Mouse (Mus musculus) thymus, adult 2 months (tissue): ENCODE results near the gene Gramd2.

Source experiments
- CTCF ChIP-seq: fragments of 200-500 bp; IDR thresholded peaks from 2 replicates; pipeline ENCODE4 v1.5.1; 2012; ENCODE audit warnings: mild to moderate bottlenecking, control low read depth, low read length, moderate library complexity, borderline replicate concordance; ENCODE audit not compliant: control insufficient read depth, poor library complexity, insufficient read depth; ENCODE audit errors: extremely low read depth
- POLR2A ChIP-seq: fragments of 200-500 bp; IDR thresholded peaks from 2 replicates; pipeline ENCODE4 v1.6.1; 2012; ENCODE audit warnings: mild to moderate bottlenecking, low read length, control low read depth, moderate library complexity; ENCODE audit not compliant: control insufficient read depth, poor library complexity, insufficient read depth; ENCODE audit errors: extremely low read depth

DNA sequence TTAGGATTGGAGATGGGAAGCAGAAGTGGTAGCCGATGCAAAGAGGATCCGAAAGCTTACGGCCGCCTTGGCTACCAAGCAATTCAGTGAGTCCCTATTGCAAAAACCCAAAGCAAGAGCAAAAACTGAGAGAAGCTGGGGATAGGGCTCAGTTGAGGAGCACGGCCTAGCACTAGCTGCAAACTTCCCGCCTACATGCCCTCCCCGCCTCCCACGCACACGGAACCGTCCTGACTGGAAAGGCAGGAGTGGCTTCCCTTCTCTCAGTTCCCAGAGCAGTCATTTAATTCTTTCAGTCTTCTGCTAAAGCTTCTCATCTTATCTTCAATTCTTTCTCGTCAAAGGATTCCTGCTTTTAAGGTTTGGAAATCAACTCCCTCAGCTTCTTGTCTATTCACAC, 69.0 kb downstream of the Gramd2 start:
- TF ChIP-seq POLR2A (no peak), CTCF (no peak)
